Mouse (Mus musculus): Measurements from ENCODE around the gene Vmn1r196. TPM values are rescaled to one million over a fixed set of nuclear protein-coding genes. Genes with fewer than 3 reads are reported as not detected.

Gene Vmn1r196
- polyA plus RNA-seq, 1 experiment, result not detected

- no peak overlapping the region for H3K27ac ChIP-seq (ENCODE audit: insufficient read depth, low read depth, low read length)
- H3K4me1 ChIP-seq (ENCODE audit: control insufficient read depth, insufficient read depth, low read length), result no peaks in the 10 kb centered on the region
- H3K27me3 ChIP-seq (replicated peaks; ENCODE audit: control insufficient read depth, insufficient read depth, low read length), result no peaks in the 10 kb centered on the region
- DNase-seq, result no peak
- TF ChIP-seq CTCF (conservative IDR thresholded peaks at IDR 0.05; ENCODE audit: insufficient read depth, insufficient read length, low read depth, low read length) (no peak), POLR2A (IDR thresholded peaks at IDR 0.05; ENCODE audit: low read depth, low read length) (no peak)
- no peak overlapping the region for H3K4me3 ChIP-seq (ENCODE audit: insufficient read depth, low read depth, low read length)
- H3K36me3 ChIP-seq (ENCODE audit: control insufficient read depth, insufficient read depth, low read length), result no peaks in the 10 kb centered on the region
Observed at GRCm38 (mm10) chr13:22320091-22320490, 30.4 kb downstream of the Vmn1r196 start.

GRCm38 (mm10) chr13:22324289-22324688 lies 34.6 kb downstream of the Vmn1r196 start, which contains the start of gene Vmn1r197:
Gene Vmn1r197 (plus strand): TSS chr13:22324589.
- no peak within 1 kb of the TSS for H3K27ac ChIP-seq (ENCODE audit: insufficient read depth, low read depth, low read length)
- H3K4me3 ChIP-seq (ENCODE audit: insufficient read depth, low read depth, low read length), result no peak within 1 kb of the TSS
- TF ChIP-seq CTCF (conservative IDR thresholded peaks at IDR 0.05; ENCODE audit: insufficient read depth, insufficient read length, low read depth, low read length) (no peak), POLR2A (IDR thresholded peaks at IDR 0.05; ENCODE audit: low read depth, low read length) (no peak)
- H3K36me3 ChIP-seq (ENCODE audit: control insufficient read depth, insufficient read depth, low read length), result no peaks in the 10 kb centered on the region
- no peaks in the 10 kb centered on the region for H3K4me1 ChIP-seq (ENCODE audit: control insufficient read depth, insufficient read depth, low read length)
- no peaks in the 10 kb centered on the region for H3K27me3 ChIP-seq (replicated peaks; ENCODE audit: control insufficient read depth, insufficient read depth, low read length)
- no peak for DNase-seq

GRCm38 (mm10) chr13:22333269-22333668 lies 43.5 kb downstream of the Vmn1r196 start:
- no peak for DNase-seq
- H3K4me3 ChIP-seq (ENCODE audit: insufficient read depth, low read depth, low read length), result no peak overlapping the region
- no peaks in the 10 kb centered on the region for H3K4me1 ChIP-seq (ENCODE audit: control insufficient read depth, insufficient read depth, low read length)
- H3K27me3 ChIP-seq (replicated peaks; ENCODE audit: control insufficient read depth, insufficient read depth, low read length), result no peaks in the 10 kb centered on the region
- WGBS, result 60% methylated on average over 2 of the region's 2 CpGs
- TF ChIP-seq POLR2A (IDR thresholded peaks at IDR 0.05; ENCODE audit: low read depth, low read length) (no peak), CTCF (conservative IDR thresholded peaks at IDR 0.05; ENCODE audit: insufficient read depth, insufficient read length, low read depth, low read length) (no peak)
- no peaks in the 10 kb centered on the region for H3K36me3 ChIP-seq (ENCODE audit: control insufficient read depth, insufficient read depth, low read length)
- no peak overlapping the region for H3K27ac ChIP-seq (ENCODE audit: insufficient read depth, low read depth, low read length)

- 80% methylated on average over 1 of the region's 1 CpGs for WGBS
- TF ChIP-seq POLR2A (IDR thresholded peaks at IDR 0.05; ENCODE audit: low read depth, low read length) (no peak), CTCF (conservative IDR thresholded peaks at IDR 0.05; ENCODE audit: insufficient read depth, insufficient read length, low read depth, low read length) (no peak)
- no peak for DNase-seq
Observed at GRCm38 (mm10) chr13:22335565-22335964, 45.8 kb downstream of the Vmn1r196 start.

More at GRCm38 (mm10) chr13:22335565-22335964, 45.8 kb downstream of the Vmn1r196 start:
- H3K27me3 ChIP-seq (replicated peaks; ENCODE audit: control insufficient read depth, insufficient read depth, low read length), result no peaks in the 10 kb centered on the region
- H3K4me1 ChIP-seq (ENCODE audit: control insufficient read depth, insufficient read depth, low read length), result no peaks in the 10 kb centered on the region
- H3K36me3 ChIP-seq (ENCODE audit: control insufficient read depth, insufficient read depth, low read length), result no peaks in the 10 kb centered on the region
- no peak overlapping the region for H3K4me3 ChIP-seq (ENCODE audit: insufficient read depth, low read depth, low read length)
- no peak overlapping the region for H3K27ac ChIP-seq (ENCODE audit: insufficient read depth, low read depth, low read length)

Other genes starting within 250 kb of the Vmn1r196 start
- 10.5 and 12.5 TPM in 2 replicates for gene Hist1h4i, start 248.6 kb upstream of the Vmn1r196 start, polyA plus RNA-seq (2012; rRNA removed)
- gene Hist1h2ag, start 247.0 kb upstream of the Vmn1r196 start, polyA plus RNA-seq (2012; rRNA removed), result 0.76 TPM in 1 of 2 replicates, not detected in the other
- gene Hist1h2bj, start 246.7 kb upstream of the Vmn1r196 start, polyA plus RNA-seq (2012; rRNA removed), result 0.92 and 1.0 TPM in 2 replicates
- gene Vmn1r188, start 205.5 kb upstream of the Vmn1r196 start, polyA plus RNA-seq (2012; rRNA removed), result not detected in 2 replicates
- not detected in 2 replicates for gene Vmn1r189, start 184.1 kb upstream of the Vmn1r196 start, polyA plus RNA-seq (2012; rRNA removed)
- not detected in 2 replicates for gene Vmn1r191, start 106.0 kb upstream of the Vmn1r196 start, polyA plus RNA-seq (2012; rRNA removed)
- not detected in 2 replicates for gene Vmn1r192, start 98.8 kb upstream of the Vmn1r196 start, polyA plus RNA-seq (2012; rRNA removed)
- gene Vmn1r193, start 66.8 kb upstream of the Vmn1r196 start, polyA plus RNA-seq (2012; rRNA removed), result not detected in 2 replicates
- not detected in 2 replicates for gene Vmn1r194, start 45.7 kb upstream of the Vmn1r196 start, polyA plus RNA-seq (2012; rRNA removed)
- not detected in 2 replicates for gene Vmn1r195, start 19.4 kb upstream of the Vmn1r196 start, polyA plus RNA-seq (2012; rRNA removed)
- not detected in 2 replicates for gene Vmn1r197, start 34.7 kb downstream of the Vmn1r196 start, polyA plus RNA-seq (2012; rRNA removed)
- not detected in 2 replicates for gene Vmn1r198, start 60.4 kb downstream of the Vmn1r196 start, polyA plus RNA-seq (2012; rRNA removed)
- gene Vmn1r199, start 89.9 kb downstream of the Vmn1r196 start, polyA plus RNA-seq (2012; rRNA removed), result not detected in 2 replicates
- not detected in 2 replicates for gene Vmn1r200, start 100.5 kb downstream of the Vmn1r196 start, polyA plus RNA-seq (2012; rRNA removed)
- not detected in 2 replicates for gene Vmn1r201, start 182.0 kb downstream of the Vmn1r196 start, polyA plus RNA-seq (2012; rRNA removed)
- not detected in 2 replicates for gene Vmn1r202, start 215.5 kb downstream of the Vmn1r196 start, polyA plus RNA-seq (2012; rRNA removed)
- gene Vmn1r203, start 228.2 kb downstream of the Vmn1r196 start, polyA plus RNA-seq (2012; rRNA removed), result not detected in 2 replicates

Measured in kidney, adult 2 months (tissue).